Mouse (Mus musculus): ENCODE data around the gene Cers2. TPM values are rescaled to one million over a fixed set of nuclear protein-coding genes. Genes with fewer than 3 reads are reported as not detected.
"Not testable (repeated sequence)": the region's sequence is repeated elsewhere in the genome, so short reads cannot be mapped to it uniquely, and the experiment has no call there.

Cers2 gene
- polyA plus RNA-seq, 1 experiment, result 124 TPM

GRCm38 (mm10) chr3:95357746-95358145 is 43.2 kb downstream of the Cers2 start:
- TF ChIP-seq GATA1 (IDR thresholded peaks at IDR 0.05; ENCODE audit: borderline replicate concordance, low read length), result no peak
- no peak for TF ChIP-seq FLI1 (IDR thresholded peaks at IDR 0.05; ENCODE audit: low read length)
- H3K4me3 ChIP-seq (replicated peaks), result no peak overlapping the region
- peaks cover 21% of the 10 kb centered on the region for H3K36me3 ChIP-seq (replicated peaks; ENCODE audit: low read length)

GRCm38 (mm10) chr3:95360276-95360675 is 45.7 kb downstream of the Cers2 start:
- H3K36me3 ChIP-seq (replicated peaks; ENCODE audit: low read length); H3K4me3 ChIP-seq (replicated peaks); H3K27me3 ChIP-seq (replicated peaks): not testable (repeated sequence)
- H3K4me1 ChIP-seq, result peaks cover 17% of the 10 kb centered on the region
- H3K9me3 ChIP-seq, result peaks cover 19% of the 10 kb centered on the region

More at GRCm38 (mm10) chr3:95357746-95358145, 43.2 kb downstream of the Cers2 start:
- Histone ChIP-seq H3K4me1 (peaks cover 19% of the 10 kb centered on the region), H3K27me3 (replicated peaks) (no peaks in the 10 kb centered on the region), H3K9me3 (peaks cover 19% of the 10 kb centered on the region)

- H3K27me3 ChIP-seq (replicated peaks), result no peaks in the 10 kb centered on the region
- H3K9me3 ChIP-seq, result peaks cover 12% of the 10 kb centered on the region
- peaks cover 5% of the 10 kb centered on the region for H3K36me3 ChIP-seq (replicated peaks; ENCODE audit: low read length)
- no peak overlapping the region for H3K4me3 ChIP-seq (replicated peaks)
- peaks cover 7% of the 10 kb centered on the region for H3K4me1 ChIP-seq
- TF ChIP-seq GATA1 (IDR thresholded peaks at IDR 0.05; ENCODE audit: borderline replicate concordance, low read length) (no peak), FLI1 (IDR thresholded peaks at IDR 0.05; ENCODE audit: low read length) (no peak)
Measured at GRCm38 (mm10) chr3:95370101-95370500, 55.5 kb downstream of the Cers2 start.

Other genes with a start within 250 kb of the Cers2 start
- 6.3 and 16.2 TPM in 2 replicates for gene Pip5k1a, start 207.9 kb upstream of the Cers2 start, polyA plus RNA-seq (2012; ENCODE audit: insufficient read depth, low replicate concordance)
- 231 and 749 TPM in 2 replicates for gene Vps72, start 203.8 kb upstream of the Cers2 start, polyA plus RNA-seq (2012; ENCODE audit: insufficient read depth, low replicate concordance)
- not detected in 2 replicates for gene Tmod4, start 190.3 kb upstream of the Cers2 start, polyA plus RNA-seq (2012; ENCODE audit: insufficient read depth, low replicate concordance)
- gene Scnm1, start 180.8 kb upstream of the Cers2 start, polyA plus RNA-seq (2012; ENCODE audit: insufficient read depth, low replicate concordance), result 5.8 and 7.2 TPM in 2 replicates
- 3.8 and 5.1 TPM in 2 replicates for gene Lysmd1, start 180.7 kb upstream of the Cers2 start, polyA plus RNA-seq (2012; ENCODE audit: insufficient read depth, low replicate concordance)
- 34.2 TPM in 1 of 2 replicates, not detected in the other for gene Tnfaip8l2, start 172.4 kb upstream of the Cers2 start, polyA plus RNA-seq (2012; ENCODE audit: insufficient read depth, low replicate concordance)
- gene Sema6c, start 154.3 kb upstream of the Cers2 start, polyA plus RNA-seq (2012; ENCODE audit: insufficient read depth, low replicate concordance), result 1.2 and 4.0 TPM in 2 replicates
- 0.60 TPM in 1 of 2 replicates, not detected in the other for gene Gabpb2, start 96.9 kb upstream of the Cers2 start, polyA plus RNA-seq (2012; ENCODE audit: insufficient read depth, low replicate concordance)
- gene Cdc42se1, start 86.1 kb upstream of the Cers2 start, polyA plus RNA-seq (2012; ENCODE audit: insufficient read depth, low replicate concordance), result 183 and 363 TPM in 2 replicates
- gene Mllt11, start 82.6 kb upstream of the Cers2 start, polyA plus RNA-seq (2012; ENCODE audit: insufficient read depth, low replicate concordance), result 10.4 and 11.3 TPM in 2 replicates
- gene Gm128, start 73.2 kb upstream of the Cers2 start, polyA plus RNA-seq (2012; ENCODE audit: insufficient read depth, low replicate concordance), result 1.7 and 3.7 TPM in 2 replicates
- 0.30 TPM in 1 of 2 replicates, not detected in the other for gene Bnipl, start 63.6 kb upstream of the Cers2 start, polyA plus RNA-seq (2012; ENCODE audit: insufficient read depth, low replicate concordance)
- 517 and 1,363 TPM in 2 replicates for gene Mindy1, start 33.4 kb upstream of the Cers2 start, polyA plus RNA-seq (2012; ENCODE audit: insufficient read depth, low replicate concordance)
- gene Prune1, start 32.7 kb upstream of the Cers2 start, polyA plus RNA-seq (2012; ENCODE audit: insufficient read depth, low replicate concordance), result 5.2 and 6.0 TPM in 2 replicates
- gene Anxa9, start 7.6 kb upstream of the Cers2 start, polyA plus RNA-seq (2012; ENCODE audit: insufficient read depth, low replicate concordance), result 0.66 TPM in 1 of 2 replicates, not detected in the other
- 2.3 and 6.3 TPM in 2 replicates for gene Setdb1, start 42.4 kb downstream of the Cers2 start, polyA plus RNA-seq (2012; ENCODE audit: insufficient read depth, low replicate concordance)
- gene 4930558C23Rik, start 88.0 kb downstream of the Cers2 start, polyA plus RNA-seq (2012; ENCODE audit: insufficient read depth, low replicate concordance), result not detected in 2 replicates
- gene Arnt, start 119.6 kb downstream of the Cers2 start, polyA plus RNA-seq (2012; ENCODE audit: insufficient read depth, low replicate concordance), result 11.1 and 19.7 TPM in 2 replicates
- not detected in 2 replicates for gene Ctsk, start 184.5 kb downstream of the Cers2 start, polyA plus RNA-seq (2012; ENCODE audit: insufficient read depth, low replicate concordance)
- gene Ctss, start 212.0 kb downstream of the Cers2 start, polyA plus RNA-seq (2012; ENCODE audit: insufficient read depth, low replicate concordance), result 3.5 and 24.7 TPM in 2 replicates
- gene Hormad1, start 244.9 kb downstream of the Cers2 start, polyA plus RNA-seq (2012; ENCODE audit: insufficient read depth, low replicate concordance), result not detected in 2 replicates